Mouse (Mus musculus) forebrain, embryonic 12.5 days (tissue): ENCODE measurements around the gene Gm45213. TPM values are rescaled to one million over a fixed set of nuclear protein-coding genes. Genes with fewer than 3 reads are reported as not detected.

Experiments used
- ATAC-seq: fragments of 200-750 bp; cut with Nextera tagmentation; 2 replicates; pipeline ENCODE4 v1.8.0; 2017; ENCODE audit warnings: moderate TSS enrichment; ENCODE audit not compliant: low FRiP score
- H3K27ac ChIP-seq: fragments of 300-500 bp; sonication (generic); 2 replicates; pipeline ENCODE4 v1.5.1; 2016; ENCODE audit warnings: mild to moderate bottlenecking
- H3K27me3 ChIP-seq: fragments of 300-500 bp; sonication (generic); 2 replicates; pipeline ENCODE4 v1.6.1; 2016; ENCODE audit warnings: mild to moderate bottlenecking
- H3K36me3 ChIP-seq: fragments of 300-500 bp; sonication (generic); replicated peaks from 2 replicates; pipeline ENCODE4 v1.6.1; 2016; ENCODE audit warnings: mild to moderate bottlenecking
- H3K4me1 ChIP-seq: fragments of 300-500 bp; sonication (generic); 2 replicates; pipeline ENCODE4 v1.6.1; 2016
- H3K4me2 ChIP-seq: fragments of 300-500 bp; sonication (generic); 2 replicates; pipeline ENCODE4 v1.6.1; 2016; ENCODE audit warnings: mild to moderate bottlenecking, moderate library complexity
- H3K4me3 ChIP-seq: fragments of 300-500 bp; sonication (generic); replicated peaks from 2 replicates; pipeline ENCODE4 v1.5.1; 2016; ENCODE audit warnings: mild to moderate bottlenecking
- H3K9ac ChIP-seq: fragments of 300-500 bp; sonication (generic); 2 replicates; pipeline ENCODE4 v1.6.1; 2016; ENCODE audit warnings: mild to moderate bottlenecking
- H3K9me3 ChIP-seq: fragments of 300-500 bp; sonication (generic); 2 replicates; pipeline ENCODE4 v1.6.1; 2016
- WGBS: fragments of 180-500 bp; shearing (Covaris S2); methylation state at CpG from one replicate; pipeline ENCODE4 v1.1.7; 2016; 5-methylcytosine and 5-hydroxymethylcytosine counted together
- polyA plus RNA-seq: library from polyadenylated mRNA; unstranded; fragments of >200 nt; fragmentation: Nextera tagmentation; extraction: Ambion mirVana; gene quantifications from 2 replicates; pipeline ENCODE4 v1.2.1, GENCODE M21; 2016

The Gm45213 gene
- polyA plus RNA-seq, 1 experiment from 2014 or later: not detected

- Histone ChIP-seq H3K4me3 (peak overlapping the region; percentile 94), H3K9ac (peak overlapping the region; percentile 92), H3K4me1 (peaks cover 16% of the 10 kb centered on the region), H3K27ac (peak overlapping the region; percentile 73), H3K4me2 (peak overlapping the region; percentile 78), H3K27me3 (peaks cover 10% of the 10 kb centered on the region; the same call in 1 of the 2 replicates), H3K9me3 (no peaks in the 10 kb centered on the region), H3K36me3 (peaks cover 22% of the 10 kb centered on the region)
- ATAC-seq: peak; percentile 98
- WGBS: 1% methylated on average over 64 of the region's 64 CpGs
Measured at GRCm38 (mm10) chr7:66060066-66060956, 16.9 kb downstream of the Gm45213 start.

GRCm38 (mm10) chr7:66061057-66061456 is 17.7 kb downstream of the Gm45213 start:
- 2% methylated on average over 14 of the region's 14 CpGs for WGBS
- H3K4me3 ChIP-seq: peak overlapping the region; percentile 94
- H3K4me2 ChIP-seq: peak overlapping the region; percentile 78
- ATAC-seq: no peak
- H3K9ac ChIP-seq: peak overlapping the region; percentile 92
- H3K27me3 ChIP-seq: peaks cover 10% of the 10 kb centered on the region; the same call in 1 of the 2 replicates
- peaks cover 16% of the 10 kb centered on the region for H3K4me1 ChIP-seq
- no peak overlapping the region for H3K27ac ChIP-seq
- peaks cover 28% of the 10 kb centered on the region for H3K36me3 ChIP-seq
- no peaks in the 10 kb centered on the region for H3K9me3 ChIP-seq

- H3K4me1 ChIP-seq: peaks cover 17% of the 10 kb centered on the region
- H3K27ac ChIP-seq: 0 out of 2 replicates have a peak overlapping the region, but pooled peaks have one; percentile 31
- 72% methylated on average over 2 of the region's 2 CpGs for WGBS
- H3K9ac ChIP-seq: no peak overlapping the region
- ATAC-seq: no peak
- H3K27me3 ChIP-seq: no peaks in the 10 kb centered on the region
- no peaks in the 10 kb centered on the region for H3K9me3 ChIP-seq
- H3K36me3 ChIP-seq: peaks cover 54% of the 10 kb centered on the region
- H3K4me3 ChIP-seq: no peak overlapping the region
- H3K4me2 ChIP-seq: no peak overlapping the region
Measured at GRCm38 (mm10) chr7:66076411-66076810, 33.0 kb downstream of the Gm45213 start.

GRCm38 (mm10) chr7:66079364-66080230 is 36.2 kb downstream of the Gm45213 start, which contains the start of gene Selenos:
Gene Selenos (plus strand): TSS chr7:66079649.
- Histone ChIP-seq H3K4me2 (peak within 1 kb of the TSS; percentile 80), H3K27me3 (no peaks in the 10 kb centered on the region), H3K9me3 (no peaks in the 10 kb centered on the region), H3K4me1 (peaks cover 18% of the 10 kb centered on the region), H3K36me3 (peaks cover 48% of the 10 kb centered on the region), H3K4me3 (peak within 1 kb of the TSS; percentile 88), H3K27ac (peak within 1 kb of the TSS; percentile 73), H3K9ac (peak within 1 kb of the TSS; percentile 86)
- peak; percentile 100 for ATAC-seq
- WGBS: under 1% methylated on average over 65 of the region's 65 CpGs

- no peak for ATAC-seq
- no peaks in the 10 kb centered on the region for H3K27me3 ChIP-seq
- peak overlapping the region; percentile 88 for H3K4me3 ChIP-seq
- H3K9ac ChIP-seq: peak overlapping the region; percentile 86
- 43% methylated on average over 5 of the region's 5 CpGs for WGBS
- H3K4me2 ChIP-seq: peak overlapping the region; percentile 80
- H3K4me1 ChIP-seq: peaks cover 18% of the 10 kb centered on the region
- no peak overlapping the region for H3K27ac ChIP-seq
- peaks cover 48% of the 10 kb centered on the region for H3K36me3 ChIP-seq
- H3K9me3 ChIP-seq: no peaks in the 10 kb centered on the region
Measured at GRCm38 (mm10) chr7:66080231-66080613, 36.8 kb downstream of the Gm45213 start.

- WGBS: 92% methylated on average over 6 of the region's 6 CpGs
- ATAC-seq: no peak
- H3K27me3 ChIP-seq: no peaks in the 10 kb centered on the region
- H3K9ac ChIP-seq: no peak overlapping the region
- no peak overlapping the region for H3K4me2 ChIP-seq
- no peak overlapping the region for H3K27ac ChIP-seq
- H3K4me1 ChIP-seq: peaks cover 17% of the 10 kb centered on the region
- H3K9me3 ChIP-seq: no peaks in the 10 kb centered on the region
- peaks cover 65% of the 10 kb centered on the region for H3K36me3 ChIP-seq
- no peak overlapping the region for H3K4me3 ChIP-seq
Measured at GRCm38 (mm10) chr7:66083757-66084156, 40.4 kb downstream of the Gm45213 start.

GRCm38 (mm10) chr7:66084546-66084945 is 41.1 kb downstream of the Gm45213 start:
- Histone ChIP-seq H3K9me3 (no peaks in the 10 kb centered on the region), H3K4me1 (peaks cover 14% of the 10 kb centered on the region), H3K4me3 (no peak overlapping the region), H3K4me2 (no peak overlapping the region), H3K36me3 (peaks cover 71% of the 10 kb centered on the region), H3K27ac (no peak overlapping the region), H3K9ac (no peak overlapping the region), H3K27me3 (no peaks in the 10 kb centered on the region)
- ATAC-seq: no peak
- WGBS: 86% methylated on average over 7 of the region's 7 CpGs

- WGBS: 91% methylated on average over 4 of the region's 4 CpGs
- Histone ChIP-seq H3K27ac (no peak overlapping the region), H3K36me3 (peaks cover 88% of the 10 kb centered on the region), H3K9ac (no peak overlapping the region), H3K4me1 (no peaks in the 10 kb centered on the region), H3K27me3 (no peaks in the 10 kb centered on the region), H3K4me3 (no peak overlapping the region), H3K9me3 (no peaks in the 10 kb centered on the region), H3K4me2 (no peak overlapping the region)
- no peak for ATAC-seq
Measured at GRCm38 (mm10) chr7:66087652-66088051, 44.2 kb downstream of the Gm45213 start.

- Histone ChIP-seq H3K4me3 (no peak overlapping the region), H3K27ac (no peak overlapping the region), H3K9ac (no peak overlapping the region), H3K4me2 (no peak overlapping the region), H3K4me1 (no peaks in the 10 kb centered on the region), H3K27me3 (no peaks in the 10 kb centered on the region), H3K36me3 (peaks cover 84% of the 10 kb centered on the region), H3K9me3 (no peaks in the 10 kb centered on the region)
- WGBS: 87% methylated on average over 2 of the region's 2 CpGs
- ATAC-seq: no peak
Measured at GRCm38 (mm10) chr7:66088077-66088476, 44.7 kb downstream of the Gm45213 start.

- Histone ChIP-seq H3K27ac (no peak overlapping the region), H3K9me3 (no peaks in the 10 kb centered on the region), H3K27me3 (no peaks in the 10 kb centered on the region), H3K4me2 (no peak overlapping the region), H3K4me1 (no peaks in the 10 kb centered on the region), H3K36me3 (peaks cover 59% of the 10 kb centered on the region), H3K9ac (no peak overlapping the region), H3K4me3 (no peak overlapping the region)
- WGBS: 76% methylated on average over 11 of the region's 11 CpGs
- no peak for ATAC-seq
Measured at GRCm38 (mm10) chr7:66090676-66091190, 47.3 kb downstream of the Gm45213 start.

- no peaks in the 10 kb centered on the region for H3K9me3 ChIP-seq
- no peak overlapping the region for H3K4me2 ChIP-seq
- peaks cover 51% of the 10 kb centered on the region for H3K36me3 ChIP-seq
- WGBS: 93% methylated on average over 7 of the region's 7 CpGs
- no peak overlapping the region for H3K4me3 ChIP-seq
- H3K4me1 ChIP-seq: no peaks in the 10 kb centered on the region
- no peak overlapping the region for H3K9ac ChIP-seq
- ATAC-seq: no peak
- no peak overlapping the region for H3K27ac ChIP-seq
- H3K27me3 ChIP-seq: no peaks in the 10 kb centered on the region
Measured at GRCm38 (mm10) chr7:66091553-66091952, 48.2 kb downstream of the Gm45213 start.

GRCm38 (mm10) chr7:66092656-66093055 is 49.3 kb downstream of the Gm45213 start:
- Histone ChIP-seq H3K4me3 (no peak overlapping the region), H3K27ac (no peak overlapping the region), H3K36me3 (peaks cover 39% of the 10 kb centered on the region), H3K9me3 (no peaks in the 10 kb centered on the region), H3K9ac (no peak overlapping the region), H3K4me2 (no peak overlapping the region), H3K27me3 (no peaks in the 10 kb centered on the region), H3K4me1 (no peaks in the 10 kb centered on the region)
- 90% methylated on average over 8 of the region's 8 CpGs for WGBS
- no peak for ATAC-seq
